Mouse (Mus musculus): ENCODE data around the gene Zfp992. TPM values are rescaled to one million over a fixed set of nuclear protein-coding genes. Genes with fewer than 3 reads are reported as not detected.

Gene Zfp992
- polyA plus RNA-seq, 1 experiment from 2014 or later = 2.9 TPM

Other genes with a start within 250 kb of the Zfp992 start
- 0.15 and 0.26 TPM in 2 replicates for gene Zfp981, start 53.0 kb downstream of the Zfp992 start, polyA plus RNA-seq (2014; fragmentation: Nextera tagmentation; extraction: Ambion mirVana)
- gene Zfp993, start 161.9 kb downstream of the Zfp992 start, polyA plus RNA-seq (2014; fragmentation: Nextera tagmentation; extraction: Ambion mirVana) = 2.7 and 3.4 TPM in 2 replicates